Mouse (Mus musculus) heart, adult 2 months (tissue): Measurements from ENCODE around the gene Manba.

Source experiments
- CTCF ChIP-seq: fragments of 200-600 bp; IDR thresholded peaks from 2 replicates; pipeline ENCODE4 v1.8.1; 2022; ENCODE audit warnings: antibody characterized with exemption, mild to moderate bottlenecking, moderate library complexity
- POLR2A ChIP-seq: fragments of 200-500 bp; IDR thresholded peaks from 2 replicates; pipeline ENCODE4 v1.6.1; 2011; ENCODE audit warnings: mild to moderate bottlenecking, low read depth, low read length, control low read depth; ENCODE audit not compliant: insufficient read depth

GRCm38 (mm10) chr3:135470823-135471222 lies 14.6 kb upstream of the Manba start:
- TF ChIP-seq CTCF (no peak), POLR2A (no peak)
